Mouse (Mus musculus) intestine, postnatal 0 days (tissue): Measurements from ENCODE around the gene Il21r. TPM values are rescaled to one million over a fixed set of nuclear protein-coding genes. Genes with fewer than 3 reads are reported as not detected.
A peak's percentile ranks its signal among the peaks of the same experiment; 100 is the strongest.

Experiments used
- ATAC-seq: fragments of 200-750 bp; cut with Nextera tagmentation; 2 replicates; pipeline ENCODE4 v1.8.0; 2017; ENCODE audit warnings: mild to moderate bottlenecking, moderate TSS enrichment, moderate library complexity
- H3K27ac ChIP-seq: fragments of 300-500 bp; sonication (generic); 2 replicates; pipeline ENCODE4 v1.5.1; 2014; ENCODE audit warnings: mild to moderate bottlenecking, low read depth, low read length, moderate library complexity
- H3K27me3 ChIP-seq: fragments of 300-500 bp; sonication (generic); replicated peaks from 2 replicates; pipeline ENCODE4 v1.6.1; 2014; ENCODE audit warnings: low read length, mixed read lengths; ENCODE audit not compliant: control insufficient read depth, insufficient read depth
- H3K36me3 ChIP-seq: fragments of 300-500 bp; sonication (generic); 2 replicates; pipeline ENCODE4 v1.6.1; 2014; ENCODE audit warnings: mild to moderate bottlenecking, moderate library complexity; ENCODE audit not compliant: control insufficient read depth, insufficient read depth
- H3K4me1 ChIP-seq: fragments of 300-500 bp; sonication (generic); replicated peaks from 2 replicates; pipeline ENCODE4 v1.6.1; 2014; ENCODE audit warnings: antibody characterized with exemption, low read length, mixed read lengths; ENCODE audit not compliant: control insufficient read depth, insufficient read depth
- H3K4me2 ChIP-seq: fragments of 300-500 bp; sonication (generic); replicated peaks from 2 replicates; pipeline ENCODE4 v1.6.1; 2014; ENCODE audit warnings: low read depth, mild to moderate bottlenecking, moderate library complexity
- H3K4me3 ChIP-seq: fragments of 300-500 bp; sonication (generic); 2 replicates; pipeline ENCODE4 v1.5.1; 2014; ENCODE audit warnings: low read depth, low read length
- H3K9ac ChIP-seq: fragments of 300-500 bp; sonication (generic); 2 replicates; pipeline ENCODE4 v1.6.1; 2014; ENCODE audit warnings: mild to moderate bottlenecking, low read depth, low read length
- H3K9me3 ChIP-seq: fragments of 300-500 bp; sonication (generic); 2 replicates; pipeline ENCODE4 v1.6.1; 2016; ENCODE audit warnings: mixed run types; ENCODE audit not compliant: control insufficient read depth
- CTCF ChIP-seq: sonication (generic); IDR thresholded peaks from 2 replicates; pipeline ENCODE4 v1.5.1; 2016; ENCODE audit warnings: low read depth, mild to moderate bottlenecking, control low read depth, antibody characterized with exemption, moderate library complexity
- WGBS: fragments of 180-500 bp; shearing (Covaris S2); extraction: QIAGEN DNeasy Blood & Tissue Kit; methylation state at CpG from one replicate; pipeline ENCODE4 v1.1.7; 2014; 5-methylcytosine and 5-hydroxymethylcytosine counted together
- polyA plus RNA-seq: library from polyadenylated mRNA; unstranded; fragments of >200 nt; fragmentation: Nextera tagmentation; extraction: Ambion mirVana; gene quantifications from 2 replicates; pipeline ENCODE4 v1.2.1, GENCODE M21; 2015

The Il21r gene
- polyA plus RNA-seq, 1 experiment from 2014 or later, result 0.09 TPM

- Histone ChIP-seq H3K4me1 (no peaks in the 10 kb centered on the region), H3K9me3 (no peaks in the 10 kb centered on the region), H3K4me3 (no peak overlapping the region), H3K27me3 (no peaks in the 10 kb centered on the region), H3K4me2 (no peak overlapping the region), H3K27ac (no peak overlapping the region), H3K9ac (no peak overlapping the region), H3K36me3 (peaks cover 48% of the 10 kb centered on the region)
- TF ChIP-seq CTCF, result no peak
- 68% methylated on average over 3 of the region's 3 CpGs for WGBS
- ATAC-seq, result no peak
These were observed 25.1 kb upstream of the Il21r start for GRCm38 (mm10) chr7:125578106-125578505.

- Histone ChIP-seq H3K9ac (no peak overlapping the region), H3K4me3 (no peak overlapping the region), H3K4me2 (no peak overlapping the region), H3K27ac (no peak overlapping the region), H3K27me3 (no peaks in the 10 kb centered on the region), H3K4me1 (no peaks in the 10 kb centered on the region), H3K36me3 (peaks cover 33% of the 10 kb centered on the region), H3K9me3 (no peaks in the 10 kb centered on the region)
- WGBS, result 78% methylated on average over 9 of the region's 9 CpGs
- TF ChIP-seq CTCF, result no peak
- ATAC-seq, result no peak
These were observed 23.5 kb upstream of the Il21r start for GRCm38 (mm10) chr7:125579545-125580219.

- Histone ChIP-seq H3K4me3 (no peak overlapping the region), H3K9me3 (no peaks in the 10 kb centered on the region), H3K9ac (no peak overlapping the region), H3K4me1 (no peaks in the 10 kb centered on the region), H3K27me3 (no peaks in the 10 kb centered on the region), H3K36me3 (peaks cover 28% of the 10 kb centered on the region), H3K4me2 (no peak overlapping the region), H3K27ac (no peak overlapping the region)
- 87% methylated on average over 1 of the region's 1 CpGs for WGBS
- no peak for ATAC-seq
- no peak for TF ChIP-seq CTCF
These were observed 23.0 kb upstream of the Il21r start for GRCm38 (mm10) chr7:125580220-125580549.

- H3K4me2 ChIP-seq, result peak overlapping the region; percentile 46
- ATAC-seq, result no peak
- WGBS, result 12% methylated on average over 16 of the region's 16 CpGs
- H3K27me3 ChIP-seq, result no peaks in the 10 kb centered on the region
- peaks cover 22% of the 10 kb centered on the region for H3K36me3 ChIP-seq
- no peak for TF ChIP-seq CTCF
- no peak overlapping the region; the same call in 1 of the 2 replicates for H3K27ac ChIP-seq
- H3K9ac ChIP-seq, result no peak overlapping the region
- H3K4me1 ChIP-seq, result no peaks in the 10 kb centered on the region
- no peaks in the 10 kb centered on the region for H3K9me3 ChIP-seq
- H3K4me3 ChIP-seq, result 0 out of 2 replicates have a peak overlapping the region, but pooled peaks have one; percentile 1
These were observed 22.5 kb upstream of the Il21r start for GRCm38 (mm10) chr7:125580625-125581316.

GRCm38 (mm10) chr7:125581317-125581672 lies 21.9 kb upstream of the Il21r start:
- 2% methylated on average over 21 of the region's 21 CpGs for WGBS
- no peak overlapping the region; the same call in 1 of the 2 replicates for H3K27ac ChIP-seq
- H3K4me1 ChIP-seq, result no peaks in the 10 kb centered on the region
- H3K9ac ChIP-seq, result no peak overlapping the region
- TF ChIP-seq CTCF, result peak; percentile 100
- ATAC-seq, result peak; percentile 39
- no peaks in the 10 kb centered on the region for H3K27me3 ChIP-seq
- no peaks in the 10 kb centered on the region for H3K9me3 ChIP-seq
- peak overlapping the region; percentile 46 for H3K4me2 ChIP-seq
- peaks cover 16% of the 10 kb centered on the region for H3K36me3 ChIP-seq
- 0 out of 2 replicates have a peak overlapping the region, but pooled peaks have one; percentile 1 for H3K4me3 ChIP-seq

- 72% methylated on average over 6 of the region's 6 CpGs for WGBS
- H3K27ac ChIP-seq, result no peak overlapping the region
- no peaks in the 10 kb centered on the region for H3K27me3 ChIP-seq
- H3K4me1 ChIP-seq, result no peaks in the 10 kb centered on the region
- ATAC-seq, result no peak
- no peak overlapping the region for H3K9ac ChIP-seq
- H3K36me3 ChIP-seq, result no peaks in the 10 kb centered on the region
- H3K4me3 ChIP-seq, result no peak overlapping the region
- 0 out of 2 replicates have a peak, but pooled peaks have one; percentile 1 for TF ChIP-seq CTCF
- H3K4me2 ChIP-seq, result no peak overlapping the region
- no peaks in the 10 kb centered on the region for H3K9me3 ChIP-seq
These were observed 19.8 kb upstream of the Il21r start for GRCm38 (mm10) chr7:125583325-125584004.
